Mouse (Mus musculus): ENCODE results near the gene Lipe.
A peak's percentile ranks its signal among the peaks of the same experiment; 100 is the strongest.
"Not testable (repeated sequence)": the region's sequence is repeated elsewhere in the genome, so short reads cannot be mapped to it uniquely, and the experiment has no call there.

Lipe gene

DNA sequence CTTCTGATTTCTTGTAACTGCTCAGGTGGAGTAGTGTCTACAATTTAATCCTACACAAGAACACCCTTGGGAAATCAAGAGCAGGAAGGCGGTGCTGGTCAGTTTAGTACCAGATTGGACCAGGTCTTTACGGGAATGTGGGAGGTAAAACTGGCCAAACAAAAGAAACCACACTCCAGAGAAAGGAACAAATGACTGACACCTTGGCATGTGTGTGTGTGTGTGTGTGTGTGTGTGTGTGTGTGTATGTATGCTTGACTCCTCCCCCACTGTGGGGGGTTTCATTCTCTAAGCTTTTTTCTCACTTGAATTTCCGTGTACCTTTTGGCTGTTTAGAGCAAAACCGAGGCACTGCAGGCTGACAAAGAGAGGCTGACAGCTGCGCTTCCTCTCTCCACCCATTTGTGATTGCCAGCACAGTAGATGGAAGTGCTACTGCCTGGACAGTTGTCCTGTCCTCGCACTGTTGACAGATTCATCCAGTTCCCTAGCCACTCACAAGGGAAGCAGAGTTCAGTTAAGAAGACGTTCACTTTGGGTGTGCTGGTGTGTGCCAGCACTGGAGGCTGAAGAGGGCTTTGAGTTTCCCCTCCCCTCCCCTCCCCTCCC, 14.4 kb upstream of the Lipe start, which contains the start of gene Cxcl17:
Gene Cxcl17, minus strand, starts transcription at position 54 of the 609 bp plus-strand sequence.
- DNase-seq (ENCODE audit: low read depth, low spot score) = peak; percentile 79

DNA sequence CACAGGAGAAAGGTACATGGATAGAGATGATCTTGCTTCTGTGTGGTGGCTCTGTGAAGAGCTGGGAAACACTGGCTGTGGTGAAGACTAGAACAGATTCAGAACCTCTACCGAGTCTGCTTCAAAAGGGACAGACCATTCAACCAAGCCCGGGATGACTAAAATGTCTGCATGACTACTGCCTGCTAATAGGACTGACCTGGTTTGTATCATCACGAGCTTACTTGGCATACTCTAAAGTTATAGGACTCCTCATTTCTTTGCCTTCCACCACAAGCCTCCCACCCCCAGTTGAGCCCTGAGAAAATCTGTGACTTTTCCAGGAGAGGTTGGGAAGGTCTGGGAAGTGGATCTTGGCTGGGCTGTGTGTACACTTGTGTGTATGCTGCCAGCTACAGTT, 13.4 kb upstream of the Lipe start:
- no peak for DNase-seq (ENCODE audit: low read depth, low spot score)

DNA sequence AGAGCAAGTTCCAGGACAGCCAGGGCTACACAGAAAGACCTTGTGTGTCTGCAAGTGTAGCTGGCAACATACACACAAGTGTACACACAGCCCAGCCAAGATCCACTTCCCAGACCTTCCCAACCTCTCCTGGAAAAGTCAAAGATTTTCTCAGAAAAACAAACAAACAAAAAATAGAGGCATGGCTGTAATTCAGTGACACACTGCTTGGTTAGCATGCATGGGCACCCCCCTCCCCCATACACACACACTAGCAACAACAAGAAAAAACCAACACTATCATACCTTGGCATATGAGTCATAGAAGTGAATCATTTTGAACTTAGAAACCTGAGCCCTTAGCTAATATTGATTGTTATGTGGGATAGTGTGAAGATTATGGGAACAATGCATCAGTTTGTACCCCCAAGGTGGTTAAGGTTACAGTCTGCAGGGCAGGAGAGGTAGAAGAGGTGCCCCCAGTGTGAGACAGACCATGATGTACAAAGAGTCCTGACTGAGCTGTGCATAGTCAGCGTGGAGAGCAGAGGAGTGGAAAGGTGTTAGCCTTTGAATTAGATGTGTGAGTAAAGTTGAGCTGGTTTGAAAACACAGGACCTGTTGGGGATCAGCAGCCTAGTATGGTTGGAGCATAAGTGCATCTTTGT, 12.6 kb upstream of the Lipe start:
- no peak for DNase-seq (ENCODE audit: low read depth, low spot score)

DNA sequence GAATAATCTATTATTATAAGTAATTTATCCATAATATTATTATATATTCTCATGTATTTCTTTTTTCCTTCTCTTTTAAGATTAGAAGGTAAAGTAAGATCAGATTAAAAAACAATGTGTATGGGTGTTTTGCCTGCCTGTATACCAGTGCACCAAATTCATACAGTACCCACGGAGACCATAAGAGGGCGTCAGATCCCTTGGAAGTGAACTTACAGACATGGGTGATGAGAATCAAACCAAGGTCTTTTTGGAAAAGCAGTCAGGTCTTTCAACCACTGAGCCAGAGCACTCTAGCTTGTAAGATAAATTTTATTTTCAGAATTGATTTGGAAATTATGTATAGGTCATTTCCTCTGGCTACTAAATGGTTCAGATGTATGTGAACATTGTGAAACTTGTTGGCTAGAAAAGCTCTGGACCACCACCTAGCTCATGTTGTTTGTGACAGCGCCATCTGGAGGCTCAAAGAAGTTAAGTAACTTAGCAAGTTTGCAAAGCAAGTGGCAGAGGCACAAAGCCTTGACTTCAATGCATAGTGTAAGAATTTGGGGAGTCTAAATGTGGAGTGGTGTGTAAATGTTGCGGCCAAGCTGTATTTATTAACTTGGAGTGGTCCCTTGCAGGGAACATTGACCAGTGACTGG, 10.7 kb upstream of the Lipe start:
- peak; percentile 89 for DNase-seq (ENCODE audit: low read depth, low spot score)

DNA sequence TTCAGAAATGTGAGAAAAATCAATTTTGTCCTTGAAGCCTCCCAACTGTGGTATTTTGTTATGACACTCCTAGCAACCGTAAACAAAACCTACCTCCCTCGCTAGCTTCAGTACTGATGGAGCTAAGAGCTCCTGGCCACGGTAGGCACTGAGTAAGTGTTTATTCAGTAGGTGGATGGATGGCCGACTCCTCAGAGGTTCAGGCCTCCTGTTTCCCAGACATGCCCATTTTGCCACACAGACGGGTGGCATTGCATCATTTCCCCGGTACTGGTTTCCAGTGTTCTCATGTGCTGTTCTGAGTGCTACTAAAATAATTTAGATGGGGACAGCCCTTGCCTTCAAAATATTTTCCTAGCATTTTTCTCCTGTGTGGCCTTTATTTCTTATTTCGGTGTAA, 8.0 kb upstream of the Lipe start:
- no peak for DNase-seq (ENCODE audit: low read depth, low spot score)

DNA sequence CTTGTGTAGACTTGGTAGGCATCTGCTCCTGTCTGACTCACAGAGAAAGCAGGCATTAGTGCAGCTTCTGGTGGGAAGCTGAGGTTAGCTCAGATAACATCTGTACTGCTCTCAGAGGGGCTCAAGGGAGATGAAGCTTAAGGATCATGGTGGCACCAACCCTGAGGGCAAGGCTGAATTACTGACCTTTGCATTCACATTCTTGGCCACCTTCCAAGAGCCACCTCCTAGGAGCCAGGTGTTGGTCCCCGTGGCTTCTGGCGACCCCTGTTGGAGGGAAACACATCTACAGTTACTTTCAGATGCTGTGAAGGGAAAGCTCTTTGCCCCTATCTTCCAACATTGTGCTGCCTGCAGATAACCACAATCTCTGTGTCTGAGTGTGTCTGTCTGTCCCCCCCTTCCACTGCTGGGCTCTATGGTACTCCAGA, 4.2 kb upstream of the Lipe start:
- peak; percentile 95 for DNase-seq (ENCODE audit: low read depth, low spot score)

DNA sequence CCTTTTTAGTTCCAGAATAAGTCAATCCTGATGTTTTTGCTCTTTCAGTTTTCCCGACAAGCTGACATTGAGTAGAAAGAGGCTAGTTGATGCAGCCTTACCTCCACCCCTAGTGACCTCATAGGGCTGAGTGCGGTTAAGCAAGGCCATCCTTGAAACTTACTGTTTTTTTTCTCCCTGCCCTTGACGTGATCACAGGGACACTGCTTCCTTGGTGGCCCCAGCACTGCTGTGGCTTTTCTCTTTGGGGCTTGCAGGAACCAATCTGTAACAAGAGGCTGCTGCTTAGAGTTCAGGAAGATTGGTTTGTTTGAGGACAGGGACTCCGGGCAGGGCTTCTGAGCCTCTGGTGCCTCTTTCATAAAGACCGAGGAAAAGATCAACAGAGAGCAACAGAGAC, 3.5 kb upstream of the Lipe start:
- no peak for DNase-seq (ENCODE audit: low read depth, low spot score)

DNA sequence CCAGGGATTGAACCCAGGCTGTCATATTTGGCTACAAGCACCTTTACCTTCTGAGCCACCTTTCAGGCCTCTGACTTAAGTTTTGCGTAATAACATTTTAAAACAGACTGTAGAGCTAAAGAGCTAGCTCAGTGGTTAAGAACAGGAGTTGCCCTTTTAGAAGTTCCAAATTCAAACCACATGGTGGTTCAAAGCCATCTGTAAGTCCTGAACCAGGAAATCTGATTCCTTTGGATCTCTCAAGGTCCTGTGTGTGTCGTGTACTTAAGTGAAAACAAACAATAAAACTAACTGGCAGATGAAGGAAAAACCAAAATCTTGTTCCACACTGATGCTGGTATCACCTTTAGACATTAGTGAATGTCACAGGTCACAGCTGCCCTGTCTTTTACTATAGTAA, 3.0 kb upstream of the Lipe start:
- DNase-seq (ENCODE audit: low read depth, low spot score) = no peak

DNA sequence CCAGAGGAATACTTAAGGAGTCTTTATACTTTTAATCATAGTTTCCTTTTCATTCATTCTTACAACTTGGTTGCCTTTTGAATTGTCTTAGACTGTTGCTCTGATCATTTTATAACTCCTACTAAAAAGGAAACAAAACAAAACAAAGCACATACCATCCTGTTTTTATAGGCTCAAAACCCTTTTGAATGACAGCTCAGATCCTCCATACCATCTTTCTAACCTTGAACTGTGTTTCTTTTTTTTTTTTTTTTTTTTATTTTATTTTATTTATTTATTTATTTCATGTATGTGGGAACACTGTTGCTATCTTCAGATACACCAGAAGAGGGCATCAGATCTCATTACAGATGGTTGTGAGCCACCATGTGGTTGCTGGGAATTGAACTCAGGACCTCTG, 518 bp upstream of the Lipe start:
- DNase-seq (ENCODE audit: low read depth, low spot score) = not testable (repeated sequence)

DNA sequence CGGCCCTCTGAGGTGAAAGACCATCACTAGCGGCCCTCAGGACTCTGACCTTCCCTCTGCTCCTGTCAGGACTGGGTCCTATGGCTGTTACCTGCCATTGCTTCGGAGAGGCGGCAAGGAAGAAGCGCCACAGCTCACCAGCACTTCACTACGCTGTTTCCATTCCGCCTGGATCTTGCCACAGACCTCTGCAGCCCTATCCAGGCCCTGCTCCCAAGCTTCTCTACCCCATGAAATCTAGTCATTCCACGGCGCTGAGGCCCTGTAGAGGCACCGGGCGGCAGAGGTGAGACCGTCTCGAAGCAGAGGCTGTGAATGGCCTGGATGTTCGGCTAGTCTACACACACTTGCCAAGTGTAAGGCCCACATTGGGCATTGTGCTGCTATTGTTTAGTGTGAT, 1.9 kb downstream of the Lipe start:
- DNase-seq (ENCODE audit: low read depth, low spot score) = no peak

DNA sequence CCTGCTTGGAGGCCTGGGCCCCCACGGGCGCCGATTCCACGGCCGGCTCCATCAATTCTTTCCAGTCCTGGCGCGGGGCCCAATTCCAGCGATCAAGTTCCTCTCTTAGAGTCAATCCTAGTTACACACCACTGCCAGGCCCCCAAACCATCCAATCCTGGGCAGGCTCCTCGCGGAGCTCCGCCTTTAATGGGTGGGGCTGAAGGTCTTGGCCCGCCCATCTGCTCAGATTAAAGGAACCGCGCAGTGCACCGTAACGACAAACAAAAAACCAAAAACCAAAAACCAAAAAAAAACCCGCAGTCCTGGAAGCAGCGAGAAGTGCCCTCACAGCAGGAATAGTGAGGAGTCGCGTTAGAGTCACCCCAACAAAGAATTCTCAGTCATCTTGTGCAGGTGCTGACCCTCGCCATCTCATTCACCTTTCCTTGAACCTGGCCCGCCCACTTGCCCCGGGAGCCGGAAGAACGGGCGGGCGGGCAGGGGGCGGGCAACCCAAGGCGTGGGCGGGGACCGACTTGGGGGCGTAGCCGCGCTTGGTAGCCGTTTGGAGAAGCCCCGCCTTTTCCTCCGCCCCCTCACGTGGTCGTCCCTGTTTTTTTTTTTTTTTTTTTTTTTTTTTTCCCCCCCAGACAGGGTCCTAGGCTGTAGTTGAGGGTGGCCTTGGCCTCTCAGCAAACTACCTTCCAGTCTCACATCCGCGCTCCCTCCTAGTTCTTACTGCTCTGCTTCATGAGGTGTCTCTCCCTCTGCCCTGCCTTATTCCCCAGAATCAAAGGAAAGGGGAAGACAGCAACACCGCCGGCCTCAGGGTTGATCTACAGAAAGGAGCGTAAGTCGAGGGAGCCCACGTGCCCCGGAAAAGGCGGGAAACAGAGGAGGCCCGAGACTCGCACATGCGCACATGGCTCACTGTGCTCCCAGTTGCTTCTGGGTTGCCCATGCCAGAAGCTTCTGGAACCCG, 2.7 kb downstream of the Lipe start:
- DNase-seq (ENCODE audit: low read depth, low spot score) = peak; percentile 96

DNA sequence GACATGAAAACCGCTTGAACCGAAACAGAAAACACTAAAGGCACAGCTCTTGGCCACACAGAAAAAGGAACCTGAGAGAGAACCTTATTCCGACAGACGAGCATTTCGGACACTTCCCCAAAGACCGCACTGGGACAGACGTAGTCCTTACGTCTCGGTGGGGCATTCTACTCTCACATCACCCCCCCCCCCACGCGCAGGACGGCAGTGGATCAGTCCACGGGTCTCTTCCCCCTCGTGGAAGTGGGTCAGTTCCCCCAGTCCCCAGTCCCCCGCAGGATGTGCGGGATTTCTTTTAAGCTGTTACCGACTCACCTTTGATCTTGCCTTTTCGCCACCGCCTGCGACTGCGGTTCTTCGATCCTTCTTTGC, 3.3 kb downstream of the Lipe start:
- DNase-seq (ENCODE audit: low read depth, low spot score) = no peak

DNA sequence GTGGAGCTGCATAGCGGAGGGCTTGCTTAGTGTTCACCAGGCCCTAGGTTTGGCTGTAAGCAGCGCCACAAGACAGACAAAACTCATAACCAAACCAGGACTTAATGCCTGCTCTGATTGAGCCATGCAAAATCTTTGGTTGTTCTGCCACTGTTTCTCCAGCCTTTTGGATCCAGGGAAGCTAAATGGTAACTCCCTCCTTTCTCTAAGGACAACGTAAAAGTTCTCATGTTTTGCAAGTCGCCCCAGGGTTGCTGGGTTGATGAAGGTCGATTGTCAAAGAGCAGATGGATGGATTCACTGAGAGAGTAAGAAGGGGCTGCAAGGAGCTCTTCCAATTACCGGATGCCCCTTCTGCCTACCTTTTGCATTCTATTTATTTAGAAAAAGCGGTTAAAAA, 3.8 kb downstream of the Lipe start:
- no peak for DNase-seq (ENCODE audit: low read depth, low spot score)

DNA sequence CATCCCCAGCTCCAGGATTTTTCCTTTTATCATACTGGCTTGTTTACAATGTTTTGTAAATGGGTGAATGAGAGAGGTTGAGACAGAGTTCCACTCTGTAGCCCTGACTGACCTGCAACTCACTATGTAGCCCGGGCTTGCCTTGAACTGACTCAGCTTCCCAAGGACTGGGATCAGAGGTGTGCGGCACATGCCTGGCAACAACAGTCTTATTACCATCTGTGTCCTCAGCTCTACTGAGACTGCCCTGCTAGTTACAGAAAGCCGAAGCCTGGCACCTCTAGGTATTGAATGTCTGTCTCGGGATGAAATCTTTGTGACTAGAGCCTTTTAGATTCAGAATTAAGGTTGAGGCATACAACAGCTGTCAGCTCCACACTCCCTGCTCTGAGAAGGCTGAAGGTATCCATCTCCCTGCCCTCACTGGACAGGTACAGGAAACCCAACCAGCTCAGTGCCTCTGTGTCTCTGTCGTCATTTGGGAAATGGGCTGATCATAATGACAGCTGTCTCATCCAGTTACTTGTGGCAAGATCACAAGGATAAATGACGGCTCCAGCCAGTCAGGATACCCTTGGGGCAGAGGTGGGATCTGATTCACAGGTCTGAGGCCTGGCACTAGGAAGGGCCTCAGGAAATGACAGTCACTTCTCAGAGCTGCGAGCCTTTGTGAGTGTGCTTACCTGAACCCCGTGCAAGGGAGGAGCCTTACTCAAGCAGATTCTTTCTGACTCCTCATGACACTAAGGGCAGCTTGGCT, 4.9 kb downstream of the Lipe start:
- no peak for DNase-seq (ENCODE audit: low read depth, low spot score)

DNA sequence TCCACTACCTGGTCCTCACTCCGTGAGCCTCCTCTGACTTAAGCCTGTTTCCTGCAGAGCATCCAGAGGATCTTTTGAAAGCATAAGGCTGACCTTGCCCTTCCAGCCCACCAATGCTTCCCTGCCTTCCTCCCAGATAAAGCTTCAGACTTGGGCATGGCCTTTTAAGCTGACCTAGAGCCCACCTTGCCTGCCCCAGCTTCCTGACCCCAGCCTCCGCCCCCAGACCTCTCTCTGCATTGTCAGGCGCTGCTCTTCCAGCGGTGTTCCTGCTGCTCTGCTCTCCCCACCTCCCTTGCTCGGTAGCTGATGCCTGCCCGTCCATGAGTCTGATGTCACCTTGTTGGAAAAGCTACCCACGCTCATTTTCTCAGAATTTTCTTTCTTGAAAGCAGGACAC, 5.7 kb downstream of the Lipe start:
- DNase-seq (ENCODE audit: low read depth, low spot score) = no peak

DNA sequence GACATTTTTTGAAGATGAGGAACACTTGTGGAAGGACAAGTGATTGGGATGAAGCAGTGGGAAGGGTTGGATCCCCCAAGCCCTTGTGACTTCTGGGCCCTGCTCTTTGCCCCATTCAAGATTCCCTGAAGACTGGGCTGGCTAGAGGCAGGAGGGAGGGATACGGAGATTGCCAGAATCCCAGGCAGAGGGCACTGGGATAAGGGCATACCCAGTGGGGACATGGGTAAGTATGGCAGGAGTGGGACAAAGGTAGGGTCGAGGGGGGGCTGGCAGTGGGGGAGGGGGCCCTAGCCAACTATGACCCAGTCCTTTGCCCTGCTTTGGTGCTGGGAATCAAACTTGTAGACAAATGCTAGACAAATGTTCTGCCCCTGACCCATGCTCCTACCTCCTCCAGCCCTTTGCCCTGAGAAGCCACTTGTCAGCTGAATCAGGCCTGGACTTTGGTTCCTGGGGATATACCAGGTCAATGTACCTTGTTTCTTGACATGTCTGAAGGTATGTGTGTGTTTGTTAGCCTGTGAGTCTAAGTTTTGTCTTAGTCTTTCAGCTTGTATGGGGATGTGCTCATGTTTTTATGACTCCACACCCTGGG, 6.6 kb downstream of the Lipe start:
- DNase-seq (ENCODE audit: low read depth, low spot score) = no peak

DNA sequence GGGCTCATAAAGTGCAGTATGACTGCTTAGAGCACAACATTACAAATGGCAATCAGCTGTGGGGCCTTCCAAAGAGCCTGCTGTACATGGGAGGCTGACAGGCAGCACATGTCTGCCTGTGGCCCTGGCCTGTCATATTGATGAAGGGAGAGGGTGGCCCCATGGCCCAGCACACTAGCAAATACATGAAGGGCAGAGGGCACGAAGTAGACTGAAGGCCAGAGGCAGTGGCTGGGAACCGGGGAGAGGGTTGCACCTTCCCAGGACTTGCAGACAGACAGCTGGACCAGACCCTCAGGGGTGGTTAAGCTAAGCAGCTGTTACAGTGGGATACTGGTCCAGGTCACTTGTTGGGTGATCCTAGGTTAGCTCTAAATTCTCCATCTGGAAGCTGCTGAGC, 7.5 kb downstream of the Lipe start:
- DNase-seq (ENCODE audit: low read depth, low spot score) = no peak

DNA sequence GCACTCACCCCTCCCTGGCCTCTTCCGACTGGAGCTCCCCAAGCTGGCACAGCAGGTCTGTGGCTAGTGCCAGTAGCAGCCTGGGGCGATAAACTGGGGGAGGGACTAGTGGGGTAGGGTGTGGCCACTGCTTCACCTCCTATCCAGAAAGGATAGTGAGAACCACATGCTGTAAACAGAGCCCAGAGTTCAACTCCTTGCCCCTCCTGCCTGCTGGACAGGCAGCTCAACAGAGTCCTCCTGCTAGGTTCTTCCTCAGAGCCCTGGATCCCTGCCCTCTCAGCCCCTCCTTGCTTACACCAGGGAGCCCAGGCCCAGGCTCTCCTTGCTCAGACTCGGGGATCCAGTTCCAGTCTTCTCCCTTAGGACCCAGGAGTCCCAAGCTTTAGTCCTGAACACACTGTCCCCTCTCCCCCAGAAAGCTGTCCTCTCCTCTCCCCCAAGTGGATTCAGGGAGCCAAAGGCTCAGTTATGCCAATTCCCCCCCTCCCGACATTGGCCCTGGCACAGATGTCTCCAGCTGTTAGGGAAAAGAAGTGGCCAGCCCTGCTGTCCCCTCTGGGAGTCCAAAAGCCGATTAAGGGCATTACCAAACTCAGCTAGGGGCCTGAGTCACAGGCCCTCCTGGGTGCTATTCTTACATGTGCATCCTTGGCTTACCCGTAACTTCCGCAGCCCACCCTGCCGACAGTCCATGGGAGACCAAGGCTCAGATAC, 8.3 kb downstream of the Lipe start:
- DNase-seq (ENCODE audit: low read depth, low spot score) = peak; percentile 41

DNA sequence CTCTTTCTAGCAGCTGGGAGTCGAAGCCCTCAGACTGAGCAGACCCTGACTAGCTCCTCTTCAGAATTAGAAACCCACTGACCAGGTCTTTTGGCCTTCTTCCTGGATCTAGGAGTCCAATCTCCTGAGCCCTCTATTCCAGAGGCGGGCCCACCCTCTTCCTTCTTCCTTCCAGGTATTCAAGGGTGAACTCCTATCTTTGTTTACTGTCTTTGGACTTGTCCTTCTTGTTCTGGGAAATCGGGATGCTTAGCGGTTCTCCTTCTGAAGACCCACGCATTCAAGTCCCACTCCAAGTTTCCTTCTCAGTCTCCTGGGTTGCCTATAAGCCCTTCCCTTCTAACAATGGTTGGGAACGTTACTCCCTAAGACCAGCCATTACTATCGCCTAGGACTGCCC, 9.6 kb downstream of the Lipe start:
- DNase-seq (ENCODE audit: low read depth, low spot score) = no peak

DNA sequence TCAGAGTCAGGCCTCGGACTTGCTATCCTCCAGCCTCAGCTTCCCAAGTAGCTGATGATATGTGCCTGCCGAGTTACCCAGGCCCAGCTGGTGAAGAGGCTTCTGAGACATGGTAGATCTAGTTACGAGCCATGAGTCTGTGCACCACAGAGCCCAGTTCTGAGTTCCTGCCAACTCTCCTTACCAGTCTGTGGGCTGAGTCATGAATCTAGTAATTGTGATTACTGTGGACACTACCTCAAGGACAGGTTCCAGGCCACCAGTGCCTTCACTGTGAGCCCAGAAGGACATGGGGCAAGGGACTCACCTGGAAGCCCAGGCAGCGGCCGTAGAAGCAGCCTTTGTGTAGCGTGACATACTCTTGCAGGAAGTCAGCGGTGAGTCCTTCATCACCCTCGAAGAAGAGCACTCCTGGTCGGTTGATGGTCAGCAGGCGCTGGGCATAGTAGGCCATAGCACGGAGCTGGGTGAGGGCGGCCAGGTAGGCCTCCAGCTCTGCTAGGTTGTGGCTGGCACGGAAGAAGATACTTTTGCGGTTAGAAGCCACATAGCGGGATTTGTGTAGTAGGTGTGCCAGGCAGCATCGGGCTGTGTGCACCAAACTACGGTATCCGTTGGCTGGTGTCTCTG, 10.6 kb downstream of the Lipe start:
- no peak for DNase-seq (ENCODE audit: low read depth, low spot score)

Data from ZHBTc4 (cell line).